Mouse (Mus musculus) common myeloid progenitor, adult 5-6 weeks (primary cell): Measurements from ENCODE around the gene Bdh1. TPM values are rescaled to one million over a fixed set of nuclear protein-coding genes. Genes with fewer than 3 reads are reported as not detected.

ENCODE experiments used
- ATAC-seq: replicated peaks from 2 replicates; pipeline ENCODE4 v1.8.0; 2016; ENCODE audit warnings: low read depth, mild to moderate bottlenecking, moderate TSS enrichment, inconsistent platforms; ENCODE audit not compliant: poor library complexity, severe bottlenecking
- total RNA-seq: library from RNA; stranded (forward); fragments of 200-1000, 187-1606 nt; gene quantifications from 2 replicates; pipeline ENCODE4 v1.2.3, GENCODE M21; 2017

Bdh1 gene
- total RNA-seq, 1 experiment from 2014 or later = 5.8 TPM

DNA sequence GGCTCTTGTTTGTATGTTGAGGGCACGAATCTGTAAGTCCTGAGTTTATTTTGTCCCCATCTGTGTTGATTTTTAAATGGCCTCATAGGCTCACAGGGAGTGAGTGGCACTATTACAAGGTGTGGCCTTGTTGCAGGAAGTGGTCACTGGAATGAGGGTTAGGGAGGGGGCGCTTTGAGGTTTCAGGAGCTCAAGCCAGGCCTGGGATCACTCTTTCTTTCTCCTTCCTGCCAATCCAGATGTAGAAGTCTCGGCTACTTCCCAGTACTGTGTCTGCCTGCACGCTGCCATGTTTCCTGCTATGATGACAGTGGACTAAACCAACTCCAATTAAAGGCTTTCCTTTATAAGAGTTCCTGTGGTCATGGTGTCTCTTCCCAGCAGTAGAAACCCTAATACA is 76.3 kb downstream of the Bdh1 start:
- 0 out of 2 replicates have a peak, but pooled peaks have one; percentile 39 for ATAC-seq

GRCm38 (mm10) chr16:31499021-31499420 is 76.9 kb downstream of the Bdh1 start:
- ATAC-seq = no peak

DNA sequence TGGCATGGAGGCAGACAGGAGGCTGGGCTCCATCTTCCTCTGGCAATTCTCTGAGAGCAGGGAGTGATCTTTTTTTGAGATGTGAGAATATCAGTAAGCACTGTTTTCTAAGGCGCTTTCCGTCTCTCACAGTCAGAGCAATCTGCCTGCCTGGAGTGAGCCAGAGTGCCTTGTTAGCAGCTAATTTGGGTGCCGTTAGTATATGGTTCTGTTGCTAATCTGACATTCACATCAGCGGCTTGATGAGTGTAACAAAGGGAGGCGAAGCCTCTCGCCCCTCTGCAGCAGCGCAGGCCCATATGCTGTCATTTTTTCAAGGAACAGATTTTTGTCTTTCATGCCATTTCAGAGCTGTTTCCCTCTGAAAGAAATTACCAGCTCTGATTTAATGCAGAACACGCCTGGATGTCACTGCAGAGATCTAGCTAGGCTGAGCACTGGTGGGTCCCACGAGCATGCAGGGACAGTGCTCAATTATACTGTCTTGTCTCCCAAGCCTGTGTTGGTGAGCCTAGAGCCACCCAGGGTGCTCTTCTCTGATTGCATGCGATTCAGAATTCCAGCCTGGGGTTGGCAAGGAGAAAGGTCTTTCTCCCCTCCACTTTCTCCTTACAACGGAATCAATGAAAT is 77.7 kb downstream of the Bdh1 start:
- no peak for ATAC-seq

DNA sequence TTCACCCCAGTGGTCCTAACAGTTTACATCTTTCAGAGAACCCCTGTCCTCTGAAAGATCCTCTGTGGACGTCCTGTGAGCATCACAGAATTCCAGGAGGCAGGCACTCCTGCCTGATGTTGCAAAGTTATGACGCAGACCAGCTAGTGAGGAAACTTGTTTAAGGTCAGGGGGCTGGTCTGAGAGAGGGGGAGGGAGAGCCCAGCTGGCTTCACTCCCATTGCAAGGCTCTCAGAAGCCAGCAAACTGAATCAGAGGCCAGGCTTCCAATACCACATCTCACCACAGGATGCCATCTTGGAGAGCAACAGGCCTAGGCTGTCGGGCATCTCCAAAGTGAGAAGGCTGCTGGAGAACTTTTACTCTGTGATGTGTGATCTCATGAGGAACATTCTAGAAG is 78.5 kb downstream of the Bdh1 start:
- ATAC-seq = no peak

- no peak for ATAC-seq
Observed at GRCm38 (mm10) chr16:31500969-31501750, 79.1 kb downstream of the Bdh1 start.

- ATAC-seq = no peak
Observed at GRCm38 (mm10) chr16:31501751-31502365, 79.8 kb downstream of the Bdh1 start.

GRCm38 (mm10) chr16:31506665-31507456 is 84.8 kb downstream of the Bdh1 start:
- ATAC-seq = peak; percentile 56

- ATAC-seq = peak; percentile 31; the same call in 1 of the 2 replicates
Observed at GRCm38 (mm10) chr16:31507457-31507755, 85.3 kb downstream of the Bdh1 start.

DNA sequence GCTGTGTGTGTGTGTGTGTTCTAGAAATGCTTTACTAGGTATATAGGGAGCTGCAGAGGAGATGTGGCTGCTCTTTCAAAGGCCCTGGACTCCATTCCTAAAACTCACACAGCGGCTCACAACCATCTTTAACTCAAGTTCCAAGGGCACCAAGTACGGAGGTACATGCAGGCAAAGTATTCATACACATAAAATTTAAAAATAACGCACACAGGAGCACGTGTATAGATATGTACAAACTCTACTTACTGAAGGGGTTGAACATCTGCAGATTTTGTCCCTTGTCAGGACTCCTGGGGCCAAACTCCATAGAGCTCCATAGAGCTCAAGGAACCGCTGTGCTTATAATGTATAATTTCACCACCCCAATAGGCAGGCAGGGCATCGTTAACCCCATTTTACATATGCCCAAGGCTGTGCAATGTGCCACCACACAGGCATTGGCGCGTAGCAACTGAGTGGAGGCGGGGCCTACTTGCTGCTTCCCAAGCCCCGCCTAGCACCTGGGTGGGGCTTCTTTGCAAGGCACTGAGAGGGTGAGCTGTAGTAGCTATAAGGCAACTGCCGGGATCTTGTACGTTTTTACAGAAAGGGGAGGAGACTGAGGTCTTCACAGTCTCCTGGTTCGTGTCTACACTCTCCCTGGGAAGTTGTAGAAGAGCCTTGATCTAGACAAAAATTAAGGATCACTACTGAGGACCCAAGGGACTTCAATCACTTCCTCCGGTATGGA is 85.9 kb downstream of the Bdh1 start:
- no peak; the same call in 1 of the 2 replicates for ATAC-seq

Other genes starting within 250 kb of the Bdh1 start
- 27.6 and 36.3 TPM in 2 replicates for gene Acap2, start 221.0 kb upstream of the Bdh1 start, total RNA-seq
- 42.0 and 47.7 TPM in 2 replicates for gene Ppp1r2, start 147.0 kb upstream of the Bdh1 start, total RNA-seq
- gene Apod, start 107.5 kb upstream of the Bdh1 start, total RNA-seq = not detected in 2 replicates
- gene Dlg1, start 241.2 kb downstream of the Bdh1 start, total RNA-seq = 44.3 and 67.6 TPM in 2 replicates